Mouse (Mus musculus) liver, postnatal 0 days (tissue): ENCODE measurements around the gene Ess2.

Experiments used
- CTCF ChIP-seq: sonication (generic); IDR thresholded peaks from 2 replicates; pipeline ENCODE4 v1.5.1; 2016; ENCODE audit warnings: antibody characterized with exemption, low read depth
- EP300 ChIP-seq: IDR thresholded peaks from 2 replicates; pipeline ENCODE4 v1.6.1; 2016; ENCODE audit warnings: antibody characterized with exemption, low read depth, mild to moderate bottlenecking

GRCm38 (mm10) chr16:17949421-17949877 lies 38.3 kb upstream of the Ess2 start:
- TF ChIP-seq CTCF, result no peak
- TF ChIP-seq EP300, result no peak
